Mouse (Mus musculus): ENCODE data around the gene Zfp385b.

The Zfp385b gene

GRCm38 (mm10) chr2:77518693-77519092 lies 300.7 kb downstream of the Zfp385b start:
- in situ Hi-C loops (cut with MboI), result no loop called here

GRCm38 (mm10) chr2:77516606-77517005 lies 302.8 kb downstream of the Zfp385b start:
- in situ Hi-C loops (cut with MboI), result no loop called here

DNA sequence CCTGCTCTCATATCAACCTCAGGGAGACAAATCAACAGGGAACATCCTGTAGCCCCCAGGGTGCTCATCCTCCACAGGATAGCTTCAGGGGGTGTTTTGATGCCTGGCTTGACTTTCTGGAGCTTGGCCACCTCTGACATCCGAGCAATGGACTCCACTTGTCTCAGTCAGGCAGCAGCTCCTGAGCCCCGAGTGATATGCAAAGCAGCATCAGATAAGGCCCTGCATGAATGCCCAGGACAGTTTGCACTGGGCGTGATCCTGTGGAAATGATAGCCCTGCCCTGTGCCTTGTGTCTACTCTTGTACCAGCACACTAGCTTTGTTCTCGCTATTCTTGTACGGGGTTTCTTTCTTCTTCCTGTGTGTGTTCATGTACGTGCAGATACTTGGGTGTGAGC lies 303.8 kb downstream of the Zfp385b start:
- in situ Hi-C loops (cut with MboI), result no loop called here

GRCm38 (mm10) chr2:77515011-77515410 lies 304.4 kb downstream of the Zfp385b start:
- in situ Hi-C loops (cut with MboI), result no loop called here

GRCm38 (mm10) chr2:77514476-77514875 lies 305.0 kb downstream of the Zfp385b start:
- in situ Hi-C loops (cut with MboI), result no loop called here

GRCm38 (mm10) chr2:77508731-77509130 lies 310.7 kb downstream of the Zfp385b start:
- in situ Hi-C loops (cut with MboI), result no loop called here

GRCm38 (mm10) chr2:77506308-77506707 lies 313.1 kb downstream of the Zfp385b start:
- in situ Hi-C loops (cut with MboI), result no loop called here

DNA sequence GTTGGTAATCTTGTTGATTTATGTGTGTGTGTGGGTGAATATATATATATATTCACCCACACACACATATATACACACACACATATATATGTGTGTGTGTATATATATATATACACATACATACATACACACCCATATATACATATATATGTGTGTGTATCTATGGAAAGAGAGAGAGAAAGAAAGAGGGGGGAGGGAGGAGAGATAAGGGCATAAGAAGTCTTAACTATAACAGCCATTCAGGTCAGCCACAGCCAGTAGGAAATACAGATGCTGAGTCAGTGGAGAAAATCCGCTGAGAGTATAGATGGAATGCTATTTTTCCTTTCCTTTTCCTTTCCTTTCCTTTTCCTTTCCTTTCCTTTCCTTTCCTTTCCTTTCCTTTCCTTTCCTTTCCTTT lies 313.8 kb downstream of the Zfp385b start:
- in situ Hi-C loops (cut with MboI), result no loop called here

DNA sequence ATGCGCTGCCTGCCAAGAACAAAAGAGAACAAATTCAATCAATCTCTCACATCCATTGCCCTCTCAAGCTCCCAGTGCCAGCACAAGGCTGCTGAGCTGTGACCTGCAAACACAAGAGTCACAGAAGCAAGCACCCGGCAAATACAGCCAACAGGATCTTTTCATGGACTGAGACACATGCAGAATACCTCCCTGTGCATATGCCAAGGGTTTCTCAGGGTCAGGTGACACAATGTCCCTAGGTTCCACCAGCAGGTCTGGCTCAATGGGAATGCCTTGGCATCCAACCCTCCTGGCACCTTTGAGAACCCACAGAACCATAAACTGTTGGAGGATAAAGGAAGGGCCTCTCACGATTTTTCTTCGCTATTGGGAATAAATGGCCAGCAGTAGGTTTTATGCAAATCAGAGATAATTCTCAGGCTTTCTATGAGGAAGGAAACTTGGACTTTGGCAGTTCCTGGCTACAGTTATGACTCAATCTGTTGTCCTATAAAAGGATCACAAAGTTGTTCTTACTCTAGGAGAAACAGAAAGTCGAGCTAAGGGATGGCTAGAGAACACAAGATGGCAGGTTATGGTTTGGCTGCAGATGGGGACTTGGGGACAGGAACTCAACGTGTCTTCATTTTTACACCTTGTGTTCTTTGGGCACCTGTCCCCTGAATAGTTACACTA lies 315.6 kb downstream of the Zfp385b start:
- in situ Hi-C loops (cut with MboI), result no loop called here

- in situ Hi-C loops (cut with MboI), result no loop called here
These were observed 316.2 kb downstream of the Zfp385b start for GRCm38 (mm10) chr2:77503217-77503616.

GRCm38 (mm10) chr2:77502458-77502857 lies 317.0 kb downstream of the Zfp385b start:
- in situ Hi-C loops (cut with MboI), result no loop called here

- in situ Hi-C loops (cut with MboI), result no loop called here
These were observed 319.0 kb downstream of the Zfp385b start for GRCm38 (mm10) chr2:77500480-77500879.

GRCm38 (mm10) chr2:77498379-77498778 lies 321.1 kb downstream of the Zfp385b start:
- in situ Hi-C loops (cut with MboI), result no loop called here

DNA sequence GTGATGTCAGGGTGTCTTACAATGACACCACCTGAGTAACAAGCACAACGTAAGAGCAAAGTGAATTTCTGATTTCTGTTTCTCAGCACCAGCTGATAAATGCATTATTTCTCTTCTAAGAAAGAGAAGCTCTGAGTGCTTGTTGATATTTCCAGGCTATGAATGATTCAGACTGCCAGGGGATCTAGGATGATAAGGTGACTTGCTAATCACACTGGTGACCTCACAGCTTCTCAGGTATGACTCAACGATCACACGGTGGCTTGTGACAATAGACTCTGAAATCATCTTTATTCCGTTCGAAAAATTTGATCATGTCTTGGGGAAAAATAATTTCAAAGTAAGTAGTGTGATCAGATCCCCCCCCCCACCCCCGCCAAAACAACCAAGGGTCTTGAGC lies 321.5 kb downstream of the Zfp385b start:
- in situ Hi-C loops (cut with MboI), result no loop called here

DNA sequence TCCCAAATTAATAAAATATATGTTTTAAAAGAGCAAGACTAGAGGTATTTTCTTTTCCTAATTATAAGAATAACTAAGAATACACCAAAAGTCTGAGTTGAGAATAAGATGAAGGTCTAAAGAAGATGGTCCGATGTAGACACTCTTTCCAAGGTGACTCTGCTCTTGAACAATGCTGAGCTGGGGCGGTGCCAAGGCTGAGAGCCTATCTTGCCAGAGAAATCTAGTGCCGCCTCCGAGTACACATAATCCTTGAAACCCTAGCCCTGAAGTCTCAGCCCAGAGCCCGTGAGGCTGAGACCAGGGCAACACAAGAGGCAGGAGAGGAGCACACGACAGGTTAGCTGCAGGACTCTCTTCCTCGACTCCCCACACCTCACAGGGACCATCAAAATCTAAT lies 323.4 kb downstream of the Zfp385b start:
- in situ Hi-C loops (cut with MboI), result no loop called here

DNA sequence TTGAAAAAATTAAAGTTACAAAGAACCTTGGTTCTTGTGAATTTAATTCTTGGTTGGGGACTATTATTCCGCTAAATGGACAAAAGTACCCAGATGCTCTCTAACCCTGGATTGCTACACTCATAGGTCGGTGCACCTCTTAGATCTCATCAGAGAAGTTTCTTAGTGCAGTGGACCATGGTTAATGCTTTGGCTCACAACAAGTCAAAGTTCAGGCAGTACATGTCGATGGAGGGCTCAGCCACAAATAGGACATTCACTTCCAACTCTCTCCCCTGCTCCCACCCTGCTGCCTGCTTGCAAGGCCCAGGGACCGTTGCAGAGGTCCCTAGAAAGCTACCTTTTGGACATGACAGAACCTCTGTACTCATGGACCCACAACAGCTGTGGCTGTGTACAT lies 324.1 kb downstream of the Zfp385b start:
- in situ Hi-C loops (cut with MboI), result no loop called here

- in situ Hi-C loops (cut with MboI), result no loop called here
These were observed 325.7 kb downstream of the Zfp385b start for GRCm38 (mm10) chr2:77493695-77494094.

DNA sequence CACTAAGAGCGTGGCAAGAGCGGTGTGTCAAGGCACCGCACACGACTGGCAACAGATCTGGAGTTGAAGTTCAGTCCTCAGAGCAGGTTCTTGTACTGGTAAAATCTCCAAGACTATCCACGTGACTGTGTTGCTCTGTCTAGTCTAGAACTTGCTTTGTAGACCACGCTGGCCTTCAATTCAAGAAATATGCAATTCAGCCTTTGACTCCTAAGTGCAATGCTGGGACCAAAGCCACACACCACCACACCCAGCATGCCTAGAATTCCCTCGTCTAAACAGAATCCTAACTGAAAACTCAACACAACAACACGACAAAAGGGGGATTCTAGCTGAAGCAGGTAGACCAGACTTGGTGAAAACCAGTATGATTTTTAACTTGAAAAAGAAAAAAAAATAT lies 332.3 kb downstream of the Zfp385b start:
- in situ Hi-C loops (cut with MboI), result no loop called here

DNA sequence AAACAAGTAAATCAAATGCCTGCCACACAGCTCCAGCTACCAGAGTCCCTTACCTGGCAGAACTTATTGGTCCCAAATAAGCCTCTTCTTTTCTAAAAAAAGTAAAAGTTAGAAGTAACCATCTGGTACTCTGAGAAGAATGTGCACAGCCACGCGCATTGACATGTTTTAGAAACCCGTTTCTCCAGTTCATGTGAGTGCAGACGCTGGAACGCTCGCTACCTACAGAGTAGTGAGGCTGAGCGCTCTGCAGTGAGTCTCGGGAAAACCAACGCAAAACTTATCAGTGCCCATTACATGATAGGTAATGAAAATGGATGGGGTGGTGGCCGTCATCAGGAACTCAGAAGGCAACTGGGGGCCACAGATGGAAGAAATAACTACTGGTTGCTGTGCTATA lies 338.2 kb downstream of the Zfp385b start:
- in situ Hi-C loops (cut with MboI), result no loop called here

DNA sequence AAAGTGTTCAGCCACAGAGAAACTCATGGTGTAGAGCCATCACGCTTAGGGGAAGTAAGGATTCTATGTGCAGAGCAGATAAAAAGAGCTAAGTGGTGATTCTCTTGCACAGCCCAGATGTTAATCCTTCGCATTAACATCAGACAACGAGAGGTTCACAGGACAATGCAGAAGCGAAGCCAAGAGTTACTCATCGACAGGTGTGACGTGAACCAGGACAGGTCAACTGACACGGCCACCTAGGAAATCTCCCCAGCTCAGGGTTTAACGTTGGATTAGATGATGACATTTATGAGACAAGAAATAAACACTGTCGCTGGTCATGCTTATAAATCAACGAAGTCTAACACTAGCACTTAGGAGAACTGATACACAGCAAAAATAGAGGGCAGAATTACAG lies 341.9 kb downstream of the Zfp385b start:
- in situ Hi-C loops (cut with MboI), result no loop called here

DNA sequence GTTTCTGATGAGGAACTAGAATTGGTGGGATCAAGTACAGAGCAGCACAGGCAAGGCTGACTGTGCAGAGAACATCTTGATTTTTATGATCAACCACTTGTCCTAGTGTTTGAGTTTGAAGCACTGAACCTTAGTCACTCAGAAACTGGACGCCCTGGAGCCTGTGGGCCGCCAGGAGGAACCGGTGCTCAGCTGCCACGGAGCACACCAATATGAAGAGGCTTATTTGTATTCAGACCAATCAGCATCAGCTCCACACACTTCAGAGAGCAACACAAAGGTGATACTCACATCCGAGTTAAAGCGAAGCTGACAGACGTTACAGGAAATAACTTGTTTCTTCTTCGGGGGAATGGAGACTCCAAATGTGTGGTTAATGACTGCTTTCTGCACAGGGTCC lies 343.0 kb downstream of the Zfp385b start:
- in situ Hi-C loops (cut with MboI), result no loop called here

GRCm38 (mm10) chr2:77472254-77472837 lies 347.1 kb downstream of the Zfp385b start:
- in situ Hi-C loops (cut with MboI), result no loop called here

DNA sequence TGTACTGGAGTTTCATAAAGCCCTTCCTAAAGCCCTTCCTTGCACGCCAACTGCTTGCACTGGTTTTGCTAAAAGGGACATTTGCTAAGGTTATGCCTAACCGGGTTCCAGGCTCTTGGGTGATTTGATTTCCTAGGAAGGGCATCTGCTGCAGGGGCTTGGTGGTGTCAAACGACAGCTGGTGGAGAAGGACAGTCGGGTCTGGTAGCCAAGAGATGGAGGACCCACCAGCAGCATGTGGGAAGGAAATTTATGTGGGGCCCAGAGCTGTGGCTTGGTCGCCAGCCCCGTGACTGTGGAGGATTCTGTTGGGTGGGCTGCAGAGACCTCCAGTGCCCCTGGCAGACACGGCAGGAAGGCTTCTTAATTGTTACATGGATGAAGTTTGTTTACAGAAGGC lies 348.7 kb downstream of the Zfp385b start:
- in situ Hi-C loops (cut with MboI), result no loop called here

DNA sequence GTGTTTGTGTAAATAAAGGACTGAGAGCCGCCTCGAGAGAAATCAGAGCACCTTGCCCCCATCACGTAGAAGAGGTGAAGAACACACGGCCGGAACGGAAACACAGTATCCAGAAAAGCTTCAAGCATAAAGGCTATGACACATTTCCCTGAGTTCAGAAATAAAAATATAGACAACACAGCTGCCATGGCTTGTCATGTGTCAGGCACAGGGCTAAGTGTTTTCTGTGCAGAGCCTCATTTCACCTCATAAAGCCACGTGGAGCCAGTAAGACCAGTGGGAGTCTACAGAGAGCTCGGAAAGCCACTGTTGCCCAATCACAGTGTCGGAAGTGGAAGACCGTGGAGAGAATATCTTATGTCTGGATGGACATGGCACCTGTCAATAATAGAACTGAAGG lies 358.0 kb downstream of the Zfp385b start:
- in situ Hi-C loops (cut with MboI), result no loop called here

Measured in mature B cell (primary cell).